Mouse (Mus musculus): Measurements from ENCODE around the gene Gm20388.

DNA sequence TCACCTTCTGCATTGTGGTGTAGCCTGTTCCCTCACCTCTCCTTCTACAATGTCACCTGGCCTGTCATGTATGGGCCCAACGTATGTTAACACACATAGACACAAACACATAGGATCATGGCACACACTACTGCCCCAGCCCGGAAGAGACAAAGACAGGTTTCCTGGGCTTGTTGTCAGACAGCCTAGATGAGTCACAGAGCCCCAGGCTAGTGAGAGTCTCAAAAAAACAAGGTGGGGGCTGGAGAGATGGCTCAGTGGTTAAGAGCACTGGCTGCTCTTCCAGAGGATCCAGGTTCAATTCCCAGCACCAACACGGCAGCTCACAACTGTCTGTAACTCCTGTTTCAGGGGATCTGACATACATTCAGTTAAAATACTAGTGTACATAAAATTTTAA, 2967.6 kb downstream of the Gm20388 start:
- no peak for TF ChIP-seq CTCF (IDR thresholded peaks at IDR 0.05; ENCODE audit: low read depth)
- TF ChIP-seq EP300 (IDR thresholded peaks at IDR 0.05; ENCODE audit: low read depth) = no peak
